Mouse (Mus musculus): Measurements from ENCODE around the gene Gm20547.

- no peak for TF ChIP-seq CTCF (IDR thresholded peaks at IDR 0.05; ENCODE audit: borderline replicate concordance, extremely low read depth, insufficient read depth, insufficient read length)
- TF ChIP-seq POLR2A (IDR thresholded peaks at IDR 0.05; ENCODE audit: borderline replicate concordance, extremely low read depth, insufficient read depth, insufficient read length, poor library complexity, severe bottlenecking), result no peak
Measured at GRCm38 (mm10) chr17:34837464-34838324, 44.1 kb downstream of the Gm20547 start.

All from brain, embryonic 14.5 days (tissue).